25 mouse cellular contexts compared by ENCODE assay signal in the genomic region with DNA sequence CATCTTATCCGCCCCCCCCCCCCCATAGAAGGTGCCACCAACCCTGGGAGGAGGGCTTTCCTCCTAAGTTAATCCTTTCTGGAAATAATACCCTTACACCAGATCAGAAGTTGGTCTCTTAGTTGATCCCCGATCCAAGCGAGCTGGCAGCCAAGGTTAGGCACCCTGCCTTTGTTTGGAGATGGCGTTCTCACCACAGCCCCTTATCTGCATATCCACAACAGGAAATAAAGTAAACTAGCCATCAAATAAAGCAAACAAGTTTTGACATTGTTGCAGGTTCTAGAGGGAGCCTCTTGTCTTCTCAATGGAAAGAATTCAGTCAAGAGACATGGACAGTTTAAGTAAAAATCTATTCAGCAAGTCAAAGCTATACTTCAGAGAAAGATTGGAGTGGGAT. TPM values are rescaled to one million over a fixed set of nuclear protein-coding genes. Genes with fewer than 3 reads are reported as not detected.
DNase-seq lines count a peak whose midpoint lies in the region; ATAC-seq and TF ChIP-seq lines count a peak whose summit lies in the region.
"Had no signal": no experiment of that assay in that cellular context is flagged by ENCODE, and none has a peak within 500 bp of the region (broad histone marks: within the 10 kb centered on the region; RNA-seq: fewer than 3 reads in every experiment).

No protein-coding gene starts in this region.

- peaks cover 9% of the 10 kb centered on the region; the same call in 1 of the 2 replicates for H3K4me1 ChIP-seq in lung, postnatal 0 days (ENCODE audit: insufficient read depth, low read depth, low read length)
- peaks cover 9 to 24% of the 10 kb centered on the region in 2 experiments for H3K4me1 ChIP-seq in MEL (ENCODE audit: control insufficient read depth in 1 of 2, insufficient read depth in 2 of 2, low read length in 2 of 2)

- peak; percentile 65 for TF ChIP-seq EP300 in lung, postnatal 0 days (IDR thresholded peaks at IDR 0.05)
- no peak for TF ChIP-seq EP300 in MEL (IDR thresholded peaks at IDR 0.05; ENCODE audit: low read depth in 1 of 2, low read length in 2 of 2)

- H3K4me3 ChIP-seq in lung, postnatal 0 days (ENCODE audit: low read depth, low read length), result no peak overlapping the region
- no peak overlapping the region for H3K4me3 ChIP-seq in MEL (ENCODE audit: control insufficient read depth in 1 of 2, insufficient read depth in 1 of 2, low read depth in 2 of 2, low read length in 2 of 2)
- H3K4me3 ChIP-seq: embryonic facial prominence, embryonic 13.5 days; embryonic facial prominence, embryonic 15.5 days; erythroblast, embryonic 14.5 days; forebrain, embryonic 10.5 days; forebrain, embryonic 12.5 days had no signal

- H3K4me2 ChIP-seq in lung, postnatal 0 days (replicated peaks; ENCODE audit: low read depth, low read length), result no peak overlapping the region
- H3K4me2 ChIP-seq: embryonic facial prominence, embryonic 13.5 days; embryonic facial prominence, embryonic 15.5 days; forebrain, embryonic 12.5 days had no signal

- no peaks in the 10 kb centered on the region for H3K36me3 ChIP-seq in lung, postnatal 0 days (ENCODE audit: insufficient read depth, low read length)
- H3K36me3 ChIP-seq in MEL (ENCODE audit: control insufficient read depth in 1 of 2, insufficient read depth in 2 of 2, low read length in 2 of 2), result peaks cover 0 to 11% of the 10 kb centered on the region in 2 experiments; a peak in 2 of 4 replicates
- H3K36me3 ChIP-seq: embryonic facial prominence, embryonic 15.5 days; forebrain, embryonic 10.5 days; forebrain, embryonic 12.5 days had no signal

- peaks cover 18% of the 10 kb centered on the region for H3K27me3 ChIP-seq in lung, postnatal 0 days (replicated peaks; ENCODE audit: insufficient read depth, low read length)
- H3K27me3 ChIP-seq in MEL (ENCODE audit: control insufficient read depth in 1 of 2, insufficient read depth in 2 of 2, low read length in 2 of 2), result no peaks in the 10 kb centered on the region

- no peaks in the 10 kb centered on the region for H3K9me3 ChIP-seq in lung, postnatal 0 days (ENCODE audit: low read length)
- H3K9me3 ChIP-seq in MEL (replicated peaks; ENCODE audit: insufficient read depth, low read length), result no peaks in the 10 kb centered on the region
- H3K9me3 ChIP-seq: embryonic facial prominence, embryonic 13.5 days; embryonic facial prominence, embryonic 15.5 days; forebrain, embryonic 12.5 days had no signal

- no peak for DNase-seq in lung, postnatal 0 days (ENCODE audit: low spot score)
- no peak for DNase-seq in lung, postnatal 14 days
- peak; percentile 46 for DNase-seq in lung, postnatal 36 days
- DNase-seq in lung, postnatal 25 days (ENCODE audit: low spot score), result no peak
- DNase-seq in MEL (ENCODE audit: low read depth, low spot score), result peak; percentile 37
- DNase-seq in gastrocnemius, adult 18-20 months (ENCODE audit: low spot score), result no peak
- DNase-seq: adrenal gland, adult 2 months; adrenal gland, postnatal 10 days; adrenal gland, postnatal 25 days; B cell, adult 2 months; cerebellum, adult 11 months; cerebellum, adult 18-20 months; cerebellum, adult 8-10 months; cerebellum, adult 9-11 months; cerebellum, postnatal 14 days; cerebellum, postnatal 36 days; embryo, embryonic 11 days had no signal

- 38% methylated on average over 4 of the region's 4 CpGs for WGBS in lung, postnatal 0 days

- no peak for TF ChIP-seq RAD21 in MEL (IDR thresholded peaks at IDR 0.05; ENCODE audit: low read depth, low read length)

- H3K27ac ChIP-seq in lung, postnatal 0 days (ENCODE audit: low read length), result no peak overlapping the region
- H3K27ac ChIP-seq in MEL (ENCODE audit: control insufficient read depth, low read depth, low read length), result no peak overlapping the region
- H3K27ac ChIP-seq: embryonic facial prominence, embryonic 13.5 days; embryonic facial prominence, embryonic 15.5 days; forebrain, embryonic 10.5 days; forebrain, embryonic 12.5 days had no signal

- no peak for ATAC-seq in lung, postnatal 0 days
- ATAC-seq: CD4-positive, CD25-positive, alpha-beta regulatory T cell, adult 4 months; forebrain, embryonic 14.5 days; forebrain, embryonic 16.5 days had no signal

- H3K9ac ChIP-seq in lung, postnatal 0 days (replicated peaks; ENCODE audit: low read depth), result no peak overlapping the region
- H3K9ac ChIP-seq in MEL (ENCODE audit: control insufficient read depth, low read depth, low read length, poor library complexity, severe bottlenecking), result no peak overlapping the region
- H3K9ac ChIP-seq: embryonic facial prominence, embryonic 13.5 days; embryonic facial prominence, embryonic 15.5 days; forebrain, embryonic 12.5 days had no signal

- no peak for TF ChIP-seq POLR2A in MEL (IDR thresholded peaks at IDR 0.05; ENCODE audit: control insufficient read depth in 1 of 2, insufficient read depth in 1 of 2, low read depth in 1 of 2, low read length in 2 of 2, poor library complexity in 1 of 2)

- no peak for TF ChIP-seq CTCF in lung, postnatal 0 days (IDR thresholded peaks at IDR 0.05)
- no peak for TF ChIP-seq CTCF in MEL (IDR thresholded peaks at IDR 0.05 in 2 of 3, conservative IDR thresholded peaks at IDR 0.05 in 1 of 3; ENCODE audit: control insufficient read depth in 1 of 3, insufficient read depth in 1 of 3, low read depth in 2 of 3, low read length in 3 of 3, poor library complexity in 1 of 3, severe bottlenecking in 1 of 3)

- H3K79me2 ChIP-seq in MEL (ENCODE audit: control insufficient read depth, insufficient read depth, low read length, poor library complexity), result no peaks in the 10 kb centered on the region; the same call in 1 of the 2 replicates

TF ChIP-seq in MEL, 35 proteins besides CTCF, POLR2A, EP300 and RAD21:
- no peak for TF ChIP-seq POLR2AphosphoS5 (IDR thresholded peaks at IDR 0.05; ENCODE audit: borderline replicate concordance, low read depth, low read length)
- TF ChIP-seq GATA1 (IDR thresholded peaks at IDR 0.05; ENCODE audit: low read depth, low read length), result peak; percentile 35; the same call in 1 of the 2 replicates
- no peak for TF ChIP-seq MAX (IDR thresholded peaks at IDR 0.05; ENCODE audit: low read length)

RNA-seq across cellular contexts. Expression of a gene that starts 2.6 kb away (rescaled TPM):
- 16.3 and 16.6 TPM in 2 replicates for polyA plus RNA-seq in lung, postnatal 0 days (2015; fragmentation: Nextera tagmentation; extraction: Ambion mirVana)
- 0.69 and 0.96 TPM in 2 replicates for total RNA-seq in MEL (2012; rRNA removed)
- polyA plus RNA-seq in MEL (2012; ENCODE audit: insufficient read depth in 1 of 2, insufficient read length in 2 of 2, low read depth in 1 of 2, low replicate concordance in 2 of 2, missing spikeins in 1 of 2), result 1 to 10 TPM in 1 of 2 experiments, not detected in 1; 1.9 TPM
- total RNA-seq in gastrocnemius, adult 18-20 months (2021), result 10 to 100 TPM; 23.3 to 45.0 TPM

RNA-seq across cellular contexts. Expression of a gene that starts 10.1 kb away (rescaled TPM):
- 31.0 and 33.0 TPM in 2 replicates for polyA plus RNA-seq in lung, postnatal 0 days (2015; fragmentation: Nextera tagmentation; extraction: Ambion mirVana)
- total RNA-seq in MEL (2012; rRNA removed), result 36.5 and 54.4 TPM in 2 replicates
- polyA plus RNA-seq in MEL (2012; ENCODE audit: insufficient read depth in 1 of 2, insufficient read length in 2 of 2, low read depth in 1 of 2, low replicate concordance in 2 of 2, missing spikeins in 1 of 2), result 100 to 1,000 TPM in 1 of 2 experiments, 10 to 100 TPM in 1; 51.0 to 126 TPM
- total RNA-seq in gastrocnemius, adult 18-20 months (2021), result 10 to 100 TPM; 20.4 to 24.6 TPM

Comparison
In these comparisons a context has a peak if more than half of its experiments do, and no peak if none do; other contexts are left out.
1. DNase-seq: peak in lung, postnatal 36 days (single experiment) and MEL (single experiment); none in lung, postnatal 0 days (single experiment), lung, postnatal 14 days (single experiment), lung, postnatal 25 days (single experiment) and gastrocnemius, adult 18-20 months (single experiment).
2. RNA of a gene that starts 2.6 kb away (total RNA-seq): 23.3 to 45.0 TPM in gastrocnemius, adult 18-20 months; 0.69 to 0.96 TPM in MEL; every median in the first group is over 10 times any median in the second.